Mouse (Mus musculus) monocyte, adult 5-6 weeks (primary cell): Measurements from ENCODE around the gene Napb. TPM values are rescaled to one million over a fixed set of nuclear protein-coding genes. Genes with fewer than 3 reads are reported as not detected.
"Not testable (repeated sequence)": the region's sequence is repeated elsewhere in the genome, so short reads cannot be mapped to it uniquely, and the experiment has no call there.

Experiments
- ATAC-seq: fragments of 153-309, 156-312 bp; replicated peaks from 2 replicates; pipeline ENCODE4 v1.8.0; 2017; ENCODE audit warnings: mild to moderate bottlenecking; ENCODE audit not compliant: low TSS enrichment, insufficient number of reproducible peaks, severe bottlenecking, poor library complexity, low FRiP score
- total RNA-seq: library from RNA; stranded (forward); fragments of 200-1000, 200-491, 200-594 nt; gene quantifications from 3 replicates; pipeline ENCODE4 v1.2.3, GENCODE M21; 2017

Napb gene
- 0.32 to 0.78 TPM (median 0.57 TPM) in 3 replicates for total RNA-seq

DNA sequence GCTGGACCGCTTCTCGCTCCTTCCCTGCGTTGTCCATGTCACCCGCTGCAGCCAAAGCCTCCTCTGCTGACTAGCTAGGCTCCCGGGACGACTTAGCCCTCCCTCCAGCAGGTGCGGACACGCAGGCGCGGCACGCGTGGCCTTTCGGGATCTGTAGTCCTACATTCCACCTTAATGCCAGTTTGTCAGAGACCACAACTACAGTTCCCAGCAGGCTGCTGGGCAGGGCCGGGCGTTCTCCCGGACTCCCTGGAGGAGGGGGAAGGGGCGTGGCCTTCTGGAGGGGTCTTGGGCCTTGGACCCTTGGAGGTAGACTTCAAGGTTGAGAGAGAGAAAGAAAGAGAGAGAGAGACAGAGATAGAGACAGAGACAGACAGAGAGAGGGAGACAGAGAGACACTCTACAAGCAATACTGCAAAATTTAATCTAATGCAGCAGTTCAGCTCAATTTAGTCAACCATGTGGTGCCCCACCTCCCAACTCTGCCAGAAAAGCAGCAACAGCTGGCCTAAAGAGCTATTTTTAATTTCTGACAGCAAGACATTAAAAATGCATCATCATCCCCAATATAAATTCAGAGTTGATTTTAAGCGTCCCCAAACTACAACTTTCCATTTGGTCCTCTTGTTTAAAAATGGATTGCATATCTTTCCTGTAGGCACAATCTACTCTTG, at the start of gene Napb:
Gene Napb, minus strand, starts transcription at position 141 of the 674 bp plus-strand sequence.
- ATAC-seq = peak; percentile 56

DNA sequence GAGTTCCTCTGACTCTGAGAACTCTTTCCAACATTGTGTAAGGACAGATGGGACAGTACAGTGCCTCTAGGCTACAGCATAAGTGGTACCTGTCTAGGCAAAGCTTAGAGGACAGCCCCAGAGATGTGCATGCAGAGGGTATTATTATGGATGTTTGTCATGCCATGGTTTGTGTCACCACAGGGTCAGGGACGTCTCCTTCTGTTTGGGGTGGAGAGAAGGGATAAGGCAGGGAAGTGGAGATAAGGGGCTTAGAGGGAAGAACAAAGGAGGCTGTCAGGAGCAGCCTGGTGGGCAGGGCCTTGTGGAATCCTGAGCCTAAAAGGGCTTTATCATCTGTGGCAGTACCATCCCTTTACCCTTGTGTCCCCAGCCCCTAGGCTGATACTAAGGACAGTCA, 49.4 kb upstream of the Napb start, which contains the start of gene 8030411F24Rik:
Gene 8030411F24Rik, plus strand, starts transcription at position 301 of the 400 bp plus-strand sequence.
- no peak for ATAC-seq

DNA sequence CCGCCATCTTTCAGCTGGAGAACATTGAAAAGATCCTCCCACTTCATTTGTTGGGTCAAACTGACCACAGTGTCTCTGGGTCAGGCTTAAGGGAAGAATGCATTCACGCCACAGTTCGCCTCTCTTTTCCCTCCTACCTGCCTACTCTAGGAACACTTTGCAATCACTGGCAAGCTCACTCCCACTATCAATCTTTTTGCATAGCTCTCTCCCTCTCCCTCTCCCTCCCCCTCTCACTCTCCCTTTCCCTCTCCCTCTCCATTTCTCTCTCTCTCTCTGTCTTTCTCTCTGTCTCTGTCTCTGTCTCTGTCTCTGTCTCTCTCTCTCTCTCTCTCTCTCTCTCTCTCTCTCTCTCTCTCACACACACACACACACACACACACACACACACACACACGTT, 39.1 kb upstream of the Napb start, which contains the start of gene Cst11:
Gene Cst11, minus strand, starts transcription at position 101 of the 400 bp plus-strand sequence.
- ATAC-seq = not testable (repeated sequence)

DNA sequence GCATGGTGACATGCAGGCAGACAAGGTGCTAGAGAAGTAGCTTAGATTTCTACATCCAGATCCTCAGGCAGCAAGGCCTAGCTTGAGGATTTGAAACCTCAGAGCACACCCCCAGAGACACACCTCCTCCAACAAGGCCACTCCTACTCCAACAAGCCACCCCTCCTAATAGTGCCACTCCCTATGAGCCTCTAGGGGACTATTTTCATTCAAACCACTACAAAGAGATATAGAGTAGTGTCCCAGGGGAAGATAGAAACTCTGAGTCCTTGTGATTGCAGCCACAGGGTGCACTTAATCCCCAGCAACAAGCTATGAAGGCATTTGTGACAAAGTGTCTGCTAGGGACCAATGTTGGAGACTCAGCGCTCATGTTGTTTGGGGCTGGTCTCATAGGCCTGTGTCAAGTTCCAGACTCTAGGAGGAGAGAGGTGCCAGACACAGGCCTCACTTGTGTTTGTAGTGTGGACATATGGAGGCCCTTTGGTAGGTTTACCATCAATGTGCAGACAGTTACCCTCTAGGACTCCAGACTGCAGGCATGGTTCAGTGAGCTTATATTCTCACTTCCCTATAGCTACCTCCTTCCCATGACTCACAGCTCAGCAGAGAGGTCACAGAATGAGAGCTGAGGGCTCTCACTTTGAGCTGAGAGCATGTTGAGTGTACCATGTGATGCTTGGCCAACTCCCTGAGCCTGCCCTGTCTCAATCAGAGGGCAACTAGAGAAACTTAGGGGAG, 31.6 kb upstream of the Napb start:
- peak; percentile 85 for ATAC-seq

DNA sequence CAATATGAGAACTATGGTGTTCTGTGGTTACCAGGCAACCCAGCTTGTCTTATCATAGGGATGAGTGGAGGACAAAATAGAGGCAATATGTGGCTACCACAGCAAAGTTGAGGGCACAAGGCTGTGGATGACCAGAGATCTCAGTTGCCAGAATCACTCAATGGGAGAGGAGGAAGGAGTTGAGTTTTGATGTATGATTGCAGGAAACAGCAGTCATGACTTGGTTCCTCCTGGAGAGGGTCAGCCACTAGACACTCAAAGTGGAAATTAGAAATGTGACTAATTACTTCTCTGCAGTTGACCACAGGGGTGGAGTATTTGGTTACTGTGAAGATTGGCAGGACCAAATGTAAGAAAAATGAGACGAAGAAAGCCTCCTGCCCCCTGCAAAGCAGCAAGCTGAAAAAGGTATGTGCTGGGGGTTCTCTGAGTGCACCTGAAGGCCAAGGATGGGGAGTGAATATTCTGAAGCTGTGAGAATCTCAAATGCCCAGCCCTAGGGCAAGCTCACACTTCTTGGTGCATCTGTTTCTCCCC, 22.1 kb upstream of the Napb start:
- no peak for ATAC-seq

DNA sequence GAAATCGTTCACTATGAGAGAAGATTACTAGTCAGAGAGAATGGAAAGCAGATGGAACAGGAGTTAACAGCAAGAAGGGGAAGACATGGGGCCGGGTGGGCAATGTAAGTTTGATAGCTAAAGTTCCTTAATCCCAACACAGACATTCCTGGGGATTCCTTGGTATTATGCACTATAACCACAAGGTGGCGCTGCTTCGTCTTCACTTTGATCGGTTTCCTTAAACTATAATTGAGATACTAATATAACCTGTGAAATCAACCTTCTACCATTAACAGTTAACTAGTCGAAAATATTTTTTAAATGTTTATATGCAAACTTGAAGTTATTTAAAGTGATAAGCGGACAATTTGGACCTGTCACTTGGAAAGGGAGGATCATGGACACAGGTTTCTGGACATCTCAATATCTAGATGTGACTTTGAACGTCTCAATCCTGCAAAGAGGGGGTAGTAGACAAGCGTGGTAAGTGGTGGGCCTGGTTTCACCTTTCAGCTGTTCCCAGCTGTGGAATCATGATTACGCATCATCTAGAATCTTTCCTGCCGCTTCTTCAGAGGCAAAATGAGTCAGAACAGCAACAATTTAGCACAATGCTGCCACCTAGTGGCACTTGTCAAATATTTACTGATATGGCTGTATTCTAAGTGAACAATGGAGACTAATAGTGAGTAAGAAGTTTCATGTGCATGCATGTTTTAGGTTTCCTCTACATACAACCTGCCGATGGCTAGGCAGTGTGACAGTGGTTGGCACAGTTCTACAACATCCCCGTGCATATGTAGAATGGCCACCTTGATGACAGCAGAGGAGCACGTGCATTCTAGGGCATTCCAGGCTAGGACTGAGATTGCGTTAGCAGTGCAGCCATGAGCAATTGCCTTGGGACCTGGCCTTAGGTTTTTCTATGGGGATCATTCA, 19.9 kb upstream of the Napb start:
- ATAC-seq = peak; percentile 63

DNA sequence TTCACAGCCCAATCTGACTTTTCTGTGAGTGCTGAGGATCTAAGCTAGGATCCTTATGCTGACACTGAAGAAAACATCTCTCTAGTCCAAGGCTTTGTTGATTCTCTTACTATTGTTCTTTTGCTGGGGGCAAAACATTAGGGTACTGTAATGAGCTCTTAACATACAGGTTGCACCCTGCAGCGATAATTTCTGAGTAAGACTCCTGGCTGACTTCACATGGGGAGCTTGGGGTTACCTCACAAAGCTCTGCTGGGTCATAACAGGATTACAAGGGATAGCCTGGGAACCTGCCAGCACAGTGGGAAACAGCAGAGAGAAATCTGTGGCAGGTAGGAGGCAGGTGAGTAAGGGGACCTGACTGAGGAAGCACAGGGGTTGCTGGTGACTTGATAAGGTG, 17.8 kb upstream of the Napb start, which contains the start of gene Cstl1:
Gene Cstl1, plus strand, starts transcription at position 301 of the 400 bp plus-strand sequence.
- no peak for ATAC-seq

DNA sequence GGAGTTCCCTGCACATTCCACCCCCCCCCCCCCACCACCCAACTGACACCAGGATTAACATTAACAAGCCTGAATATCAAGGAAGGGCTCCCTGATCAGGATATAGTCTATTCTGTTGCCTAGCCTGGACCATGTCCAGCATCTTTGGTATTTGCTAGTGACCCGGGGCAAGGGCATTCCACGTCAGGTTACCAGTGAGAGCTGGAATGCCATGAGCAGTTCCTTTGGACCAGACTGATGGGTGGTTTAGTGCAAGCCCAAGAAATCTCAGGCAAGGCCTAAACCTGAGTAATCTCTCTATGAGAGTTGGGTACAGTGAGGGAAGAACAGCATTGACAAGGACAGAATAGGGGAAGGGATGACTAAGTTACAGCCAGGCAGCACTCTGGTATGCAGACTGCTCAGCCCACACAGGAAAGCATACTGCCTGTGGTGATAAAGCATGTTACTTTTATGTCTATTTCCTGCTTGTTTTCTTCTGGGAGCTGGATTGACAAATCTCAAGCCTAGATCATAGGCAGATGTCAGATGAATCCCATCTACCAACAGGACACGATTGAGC, 11.7 kb upstream of the Napb start:
- no peak for ATAC-seq

DNA sequence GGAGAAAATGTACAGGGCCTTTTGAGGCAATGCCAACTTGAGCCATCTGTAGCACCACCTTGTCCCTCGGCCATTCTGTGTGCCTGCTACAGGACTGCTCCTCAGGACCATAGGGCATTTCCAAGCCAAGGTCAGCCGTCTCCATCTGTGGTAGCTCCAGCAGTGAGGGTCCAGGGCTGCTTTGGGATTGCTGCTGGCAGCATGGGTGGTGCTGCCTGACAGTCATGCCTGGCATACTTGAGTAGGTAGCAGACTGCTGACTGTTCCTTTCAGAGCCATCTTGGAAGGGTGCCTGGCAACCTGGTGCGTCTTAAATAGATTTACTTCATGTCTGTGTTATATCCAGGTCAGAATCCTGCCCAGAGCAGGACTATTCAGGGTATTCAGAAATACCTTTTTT, 10.7 kb upstream of the Napb start:
- ATAC-seq = 0 out of 2 replicates have a peak, but pooled peaks have one; percentile 27

DNA sequence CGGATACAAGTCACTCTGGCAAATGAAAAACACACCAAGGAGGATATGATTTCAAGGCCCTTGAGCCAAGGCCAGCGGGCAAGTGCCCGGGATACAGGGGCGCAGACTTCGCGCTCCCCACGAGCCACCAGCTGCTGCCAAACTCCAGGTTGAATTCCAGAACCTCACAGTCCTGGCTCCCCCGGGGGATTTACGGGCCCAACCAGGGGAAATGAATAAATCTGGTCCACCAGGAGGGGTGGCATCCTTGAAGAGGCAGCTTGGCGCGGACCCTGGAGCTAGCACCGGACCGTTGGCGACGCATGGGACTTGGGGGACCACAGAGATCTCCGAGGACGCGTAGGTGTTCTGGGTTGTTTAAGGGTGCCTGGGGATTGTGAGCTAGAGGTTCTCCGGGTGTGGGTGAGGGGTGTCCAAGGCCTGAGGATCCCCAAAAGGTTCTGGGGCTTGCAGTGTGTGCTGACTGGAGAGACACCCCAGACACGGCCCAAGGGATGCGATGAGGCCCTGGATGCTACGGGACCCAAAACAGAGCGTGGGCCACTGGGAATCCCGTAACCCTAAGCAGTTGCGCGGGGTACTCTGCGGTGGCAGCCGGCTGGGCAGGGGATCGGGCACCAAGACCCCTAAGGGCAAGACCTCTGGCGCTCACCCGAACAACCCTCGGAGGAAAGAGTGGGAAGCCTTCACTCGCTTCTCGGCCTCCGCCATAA, 497 bp downstream of the Napb start:
- ATAC-seq = peak; percentile 45; the same call in 1 of the 2 replicates

DNA sequence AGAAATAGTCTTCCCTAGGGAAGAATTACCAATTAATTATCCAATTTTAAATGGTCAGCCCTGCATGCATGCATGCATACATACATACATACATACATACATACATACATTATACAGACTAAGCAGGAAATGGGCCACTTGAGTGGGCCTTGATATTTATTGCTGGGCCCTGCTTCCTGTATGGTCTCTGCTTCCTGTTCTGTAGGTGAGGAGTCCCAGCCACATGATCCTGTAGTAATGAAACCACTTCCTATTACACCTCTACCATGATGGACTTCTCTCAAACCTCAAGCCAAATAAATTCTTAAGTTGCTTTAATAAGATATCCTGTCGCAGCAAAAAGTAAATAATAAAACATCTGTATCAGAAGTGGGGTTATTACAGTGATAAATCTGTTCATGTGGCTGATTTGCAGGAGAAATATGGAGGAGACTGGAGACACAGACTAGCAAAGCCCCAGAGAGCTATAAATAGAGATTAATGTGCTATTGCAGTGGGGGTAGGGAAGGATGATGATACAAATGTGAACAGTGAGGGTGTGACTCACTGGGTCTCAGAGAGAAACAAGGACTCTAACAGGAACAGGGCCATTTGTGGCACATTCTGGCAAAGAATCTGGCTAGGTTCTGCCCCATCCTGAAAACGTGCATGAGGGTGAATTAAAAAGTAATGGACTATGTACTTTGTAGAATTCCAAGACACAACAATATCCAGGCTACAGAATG, 12.8 kb downstream of the Napb start:
- no peak for ATAC-seq

DNA sequence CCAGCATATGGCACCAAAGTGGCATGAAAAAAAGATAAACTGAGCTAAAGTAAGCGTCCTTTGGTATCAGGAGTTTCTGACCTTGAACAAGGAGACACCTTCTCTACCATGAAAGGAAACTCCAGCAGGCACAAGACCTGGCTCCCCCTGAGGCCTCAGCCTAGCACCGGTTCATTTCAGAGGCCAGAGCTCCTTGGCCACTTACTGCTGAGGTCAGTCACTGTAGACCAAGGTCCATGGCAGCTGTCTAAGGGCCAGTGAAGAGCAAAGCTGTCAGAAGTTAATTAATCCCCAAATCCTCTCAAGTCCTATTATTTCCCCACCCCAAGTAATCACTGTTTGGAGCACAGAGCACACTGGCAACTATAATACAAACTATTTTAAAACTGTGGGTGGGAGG, 15.2 kb downstream of the Napb start:
- ATAC-seq = no peak

DNA sequence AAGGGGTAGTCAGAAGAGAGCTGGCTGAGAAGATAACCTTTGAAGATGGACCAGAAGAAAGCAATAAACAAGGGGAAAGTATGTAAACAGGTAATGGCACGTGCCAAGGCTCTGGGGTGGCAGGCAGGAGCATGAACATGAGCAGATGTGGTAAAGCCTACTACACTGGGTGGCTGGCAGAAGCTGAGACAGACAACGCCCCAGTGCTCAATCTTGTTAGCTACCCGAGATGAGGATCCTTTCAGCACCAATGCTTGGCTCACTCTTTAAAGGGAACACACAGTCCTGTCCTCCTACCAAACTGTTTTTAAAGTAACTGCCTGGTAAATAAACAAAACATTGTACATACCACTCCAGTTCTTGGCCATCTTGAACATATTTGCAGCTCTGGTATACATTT, 19.9 kb downstream of the Napb start:
- no peak for ATAC-seq

DNA sequence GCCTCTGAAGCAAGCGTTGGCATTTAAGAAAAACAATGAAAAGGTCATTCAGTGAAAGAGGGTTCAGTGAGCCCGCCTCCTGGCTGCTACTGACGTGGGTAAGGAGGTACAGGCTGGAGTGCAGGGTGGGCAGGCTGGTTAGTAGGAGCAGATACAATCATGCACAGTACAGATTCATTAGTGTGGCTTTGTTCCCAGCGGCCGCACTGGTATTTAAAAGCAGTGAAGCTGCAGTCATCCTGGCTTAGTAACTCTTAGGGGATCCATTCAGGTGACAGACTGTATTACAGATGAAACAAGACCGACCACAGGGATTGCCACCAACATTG, 25.1 kb downstream of the Napb start:
- no peak for ATAC-seq

DNA sequence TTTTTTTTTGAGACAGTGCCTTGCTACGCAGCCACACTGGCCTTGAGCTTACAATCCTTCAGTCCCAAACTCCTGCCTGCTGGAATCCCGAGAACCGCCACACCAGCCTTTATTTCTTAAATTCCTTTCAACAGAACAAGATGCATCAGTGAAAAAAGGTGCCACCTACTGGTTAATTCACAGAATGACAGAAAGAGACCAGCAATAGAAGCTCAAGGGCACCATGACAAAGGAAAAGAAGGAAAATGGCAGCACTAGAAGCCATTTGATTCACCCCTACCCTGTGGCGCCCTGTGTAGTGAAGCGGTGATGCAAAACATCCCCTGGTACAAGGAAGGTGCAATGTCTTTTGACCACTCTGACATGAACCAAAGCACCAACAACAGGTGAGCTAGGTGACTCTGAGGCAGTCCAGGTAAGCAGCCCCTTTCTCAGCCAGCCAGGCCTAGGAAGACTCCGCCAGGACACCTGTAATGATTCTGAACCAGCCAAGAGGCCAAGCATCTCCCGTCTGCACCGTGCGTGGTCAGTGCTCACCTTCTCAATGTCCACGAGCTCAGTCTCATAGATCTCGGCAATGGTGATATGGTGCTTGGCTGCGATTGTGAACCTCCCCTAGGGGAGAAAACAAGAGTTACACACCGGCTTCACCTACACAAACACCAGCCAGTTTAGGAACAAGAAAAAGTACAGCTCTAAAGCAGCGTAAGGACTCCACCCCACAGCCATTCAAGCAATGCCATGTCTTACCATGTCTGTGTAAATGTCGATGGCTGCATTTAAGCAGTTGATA, 25.7 kb downstream of the Napb start:
- no peak for ATAC-seq

DNA sequence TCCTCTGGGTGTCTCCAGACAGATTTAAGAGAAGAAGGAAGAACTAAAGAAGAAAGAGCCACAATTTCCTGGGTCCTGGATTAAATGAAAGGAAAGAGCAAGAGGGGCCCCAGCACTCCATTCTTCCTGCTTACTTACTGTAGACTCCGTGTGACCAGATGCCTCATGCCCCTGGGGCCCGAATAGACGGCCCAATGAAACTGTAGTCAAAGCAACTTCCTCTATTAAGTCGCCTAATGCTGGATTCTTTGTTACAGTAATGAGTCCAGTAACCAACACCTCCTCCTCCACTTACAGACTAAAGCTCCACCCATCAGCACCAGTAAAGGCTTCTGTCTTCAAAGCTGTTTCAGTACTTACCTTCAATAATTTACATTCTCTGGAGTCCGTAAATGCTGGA, 33.7 kb downstream of the Napb start:
- 0 out of 2 replicates have a peak, but pooled peaks have one; percentile 42 for ATAC-seq

DNA sequence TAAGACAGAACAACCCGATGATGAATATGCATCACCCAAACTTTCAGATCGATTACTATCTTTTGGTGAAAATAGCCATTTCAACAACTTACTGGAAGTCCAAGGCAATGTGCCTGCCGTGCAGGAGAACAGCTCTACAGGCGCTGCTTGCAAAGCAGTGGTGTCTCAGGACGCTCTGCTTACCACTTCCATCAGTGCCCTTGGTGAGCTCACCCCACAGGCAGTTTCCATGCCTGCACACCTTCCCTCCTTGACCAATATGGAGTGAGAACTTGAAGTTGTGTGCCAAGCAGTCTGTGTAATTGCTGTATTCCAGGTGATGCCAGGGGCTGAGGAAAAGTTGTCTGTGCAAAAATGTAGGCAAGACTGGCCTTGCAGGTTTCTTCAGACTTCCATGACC, 41.5 kb downstream of the Napb start:
- no peak for ATAC-seq
